Mouse (Mus musculus): Measurements from ENCODE around the gene Psenen. TPM values are rescaled to one million over a fixed set of nuclear protein-coding genes. Genes with fewer than 3 reads are reported as not detected.

Gene Psenen
- total and polyA plus RNA-seq, 2 experiments from 2014 or later, result 90.4 to 154 TPM

DNA sequence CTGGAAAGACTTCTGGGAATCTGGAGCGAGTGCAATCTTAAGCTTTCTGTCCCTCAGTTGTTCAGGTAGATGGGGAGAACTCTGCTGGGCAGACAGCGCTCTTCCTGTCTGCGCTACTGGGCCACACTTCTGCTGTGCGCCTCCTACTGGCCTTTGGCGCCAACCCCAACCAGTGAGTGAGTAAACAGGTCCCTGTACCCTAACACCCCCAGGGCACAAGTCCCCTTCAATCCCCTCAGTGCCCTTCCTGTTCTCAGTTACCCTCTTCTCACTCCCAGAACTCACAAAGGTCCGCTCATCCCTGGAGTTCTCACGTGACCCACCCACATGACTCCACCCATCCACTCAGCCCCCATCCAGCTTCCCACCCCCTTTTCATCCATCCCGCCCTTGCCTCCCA is 45.1 kb downstream of the Psenen start:
- no peak overlapping the region for H3K9ac ChIP-seq (replicated peaks; ENCODE audit: low read length)

DNA sequence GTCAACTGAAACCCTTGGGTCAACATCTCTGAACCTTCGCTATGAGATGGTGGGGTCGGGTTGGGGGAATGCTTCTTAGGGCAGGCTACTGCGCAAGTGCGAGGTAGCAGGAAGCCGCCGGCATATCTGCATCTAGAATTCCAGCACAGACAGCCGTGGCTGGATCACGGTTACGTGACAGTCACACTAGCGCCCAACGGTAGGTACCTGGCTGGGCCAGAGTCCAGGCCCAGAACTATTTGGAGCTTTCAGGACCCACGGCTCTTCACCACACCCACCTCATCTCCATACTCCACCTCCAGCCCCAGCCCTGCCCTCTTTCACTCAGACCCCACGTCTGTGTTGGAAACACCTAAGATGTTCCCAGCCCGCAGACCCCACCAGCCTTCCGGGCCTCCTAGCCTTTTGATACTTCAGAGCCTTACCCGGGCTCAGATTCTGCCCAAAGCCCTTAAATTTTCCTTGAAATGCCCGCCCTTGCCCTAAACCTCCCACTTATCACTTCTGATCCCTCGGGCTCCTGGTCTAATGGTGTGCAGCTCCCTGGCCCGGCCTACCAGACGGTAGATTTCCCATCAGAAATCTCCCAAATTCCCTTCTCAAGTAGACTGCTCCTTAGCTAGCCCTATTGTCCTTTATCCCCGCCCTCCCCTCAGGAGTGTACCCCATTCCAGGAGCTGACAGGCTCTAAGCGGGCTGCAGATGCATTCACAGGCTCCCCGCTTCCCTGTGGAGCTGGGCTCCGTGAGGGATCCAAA is 48.2 kb downstream of the Psenen start:
- H3K27me3 ChIP-seq (ENCODE audit: insufficient read depth, low read length), result no peaks in the 10 kb centered on the region
- 60% methylated on average over 24 of the region's 24 CpGs for WGBS
- no peak overlapping the region for H3K4me2 ChIP-seq (ENCODE audit: low read depth, low read length)
- no peaks in the 10 kb centered on the region for H3K9me3 ChIP-seq (ENCODE audit: low read length)
- H3K4me1 ChIP-seq (ENCODE audit: insufficient read depth, low read length), result 0 out of 2 replicates have a peak, but pooled peaks cover 2% of the 10 kb centered on the region
- H3K36me3 ChIP-seq (ENCODE audit: insufficient read depth, low read length), result no peaks in the 10 kb centered on the region
- no peak overlapping the region for H3K9ac ChIP-seq (replicated peaks; ENCODE audit: low read length)
- H3K27ac ChIP-seq, result no peak overlapping the region
- no peak for ATAC-seq
- H3K4me3 ChIP-seq (ENCODE audit: low read length), result no peak overlapping the region
- DNase-seq (ENCODE audit: low spot score), result no peak
- TF ChIP-seq CTCF (IDR thresholded peaks at IDR 0.05; ENCODE audit: low read depth), result no peak

More for the DNA sequence above, 45.1 kb downstream of the Psenen start:
- H3K4me1 ChIP-seq (ENCODE audit: insufficient read depth, low read length), result 0 out of 2 replicates have a peak, but pooled peaks cover 4% of the 10 kb centered on the region
- 49% methylated on average over 8 of the region's 8 CpGs for WGBS
- no peak overlapping the region for H3K27ac ChIP-seq
- H3K36me3 ChIP-seq (ENCODE audit: insufficient read depth, low read length), result 0 out of 2 replicates have a peak, but pooled peaks cover 2% of the 10 kb centered on the region
- ATAC-seq (no peak), DNase-seq (ENCODE audit: low spot score) (no peak)
- no peak overlapping the region for H3K4me2 ChIP-seq (ENCODE audit: low read depth, low read length)
- H3K4me3 ChIP-seq (ENCODE audit: low read length), result no peak overlapping the region
- no peaks in the 10 kb centered on the region for H3K27me3 ChIP-seq (ENCODE audit: insufficient read depth, low read length)
- TF ChIP-seq CTCF (IDR thresholded peaks at IDR 0.05; ENCODE audit: low read depth), result 0 out of 2 replicates have a peak, but pooled peaks have one; percentile 10
- no peaks in the 10 kb centered on the region for H3K9me3 ChIP-seq (ENCODE audit: low read length)

Small RNA genes within 50 kb of the gene (microRNA-seq; reads per million reads assigned to microRNA genes)
- gene Gm38670 (0 to 2.1 reads per million in 2 experiments), gene Mir3569 (0.36 to 0.71 reads per million in 2 experiments)

Other genes starting within 250 kb of the Psenen start
Only the 30 nearest of the 33 such genes appear.
- gene Lrfn3, start 200.9 kb downstream of the Psenen start, total RNA-seq (2014; rRNA removed), result 45.9 and 47.4 TPM in 2 replicates
- gene Lrfn3, start 200.9 kb downstream of the Psenen start, polyA plus RNA-seq (2015; fragmentation: Nextera tagmentation; extraction: Ambion mirVana), result 17.5 and 18.1 TPM in 2 replicates
- 37.3 and 59.9 TPM in 2 replicates for gene Tyrobp, start 149.9 kb downstream of the Psenen start, total RNA-seq (2014; rRNA removed)
- 50.3 and 56.1 TPM in 2 replicates for gene Tyrobp, start 149.9 kb downstream of the Psenen start, polyA plus RNA-seq (2015; fragmentation: Nextera tagmentation; extraction: Ambion mirVana)
- gene Hcst, start 143.8 kb downstream of the Psenen start, total RNA-seq (2014; rRNA removed), result not detected in 2 replicates
- 0.84 and 1.0 TPM in 2 replicates for gene Hcst, start 143.8 kb downstream of the Psenen start, polyA plus RNA-seq (2015; fragmentation: Nextera tagmentation; extraction: Ambion mirVana)
- gene Nfkbid, start 141.9 kb downstream of the Psenen start, total RNA-seq (2014; rRNA removed), result 1.9 and 3.7 TPM in 2 replicates
- gene Nfkbid, start 141.9 kb downstream of the Psenen start, polyA plus RNA-seq (2015; fragmentation: Nextera tagmentation; extraction: Ambion mirVana), result 2.1 TPM in 2 replicates
- gene Aplp1, start 118.1 kb downstream of the Psenen start, total RNA-seq (2014; rRNA removed), result 840 and 852 TPM in 2 replicates
- gene Aplp1, start 118.1 kb downstream of the Psenen start, polyA plus RNA-seq (2015; fragmentation: Nextera tagmentation; extraction: Ambion mirVana), result 617 and 682 TPM in 2 replicates
- 10.7 and 14.7 TPM in 2 replicates for gene Kirrel2, start 105.9 kb downstream of the Psenen start, total RNA-seq (2014; rRNA removed)
- gene Kirrel2, start 105.9 kb downstream of the Psenen start, polyA plus RNA-seq (2015; fragmentation: Nextera tagmentation; extraction: Ambion mirVana), result 4.4 and 5.8 TPM in 2 replicates
- gene Nphs1, start 105.3 kb downstream of the Psenen start, total RNA-seq (2014; rRNA removed), result 2.3 and 2.4 TPM in 2 replicates
- 0.50 and 1.0 TPM in 2 replicates for gene Nphs1, start 105.3 kb downstream of the Psenen start, polyA plus RNA-seq (2015; fragmentation: Nextera tagmentation; extraction: Ambion mirVana)
- not detected in 2 replicates for gene Prodh2, start 70.0 kb downstream of the Psenen start, total RNA-seq (2014; rRNA removed)
- gene Prodh2, start 70.0 kb downstream of the Psenen start, polyA plus RNA-seq (2015; fragmentation: Nextera tagmentation; extraction: Ambion mirVana), result 0.24 TPM in 1 of 2 replicates, not detected in the other
- gene Arhgap33, start 28.6 kb downstream of the Psenen start, total RNA-seq (2014; rRNA removed), result 55.7 and 59.7 TPM in 2 replicates
- gene Arhgap33, start 28.6 kb downstream of the Psenen start, polyA plus RNA-seq (2015; fragmentation: Nextera tagmentation; extraction: Ambion mirVana), result 64.8 and 73.1 TPM in 2 replicates
- 5.6 and 6.4 TPM in 2 replicates for gene Hspb6, start 11.4 kb downstream of the Psenen start, total RNA-seq (2014; rRNA removed)
- gene Hspb6, start 11.4 kb downstream of the Psenen start, polyA plus RNA-seq (2015; fragmentation: Nextera tagmentation; extraction: Ambion mirVana), result 15.8 and 16.3 TPM in 2 replicates
- gene Proser3, start 11.3 kb downstream of the Psenen start, total RNA-seq (2014; rRNA removed), result 13.1 and 14.0 TPM in 2 replicates
- 3.0 and 3.1 TPM in 2 replicates for gene Proser3, start 11.3 kb downstream of the Psenen start, polyA plus RNA-seq (2015; fragmentation: Nextera tagmentation; extraction: Ambion mirVana)
- gene Lin37, start 3.8 kb downstream of the Psenen start, total RNA-seq (2014; rRNA removed), result 14.3 and 21.0 TPM in 2 replicates
- 45.0 and 48.0 TPM in 2 replicates for gene Lin37, start 3.8 kb downstream of the Psenen start, polyA plus RNA-seq (2015; fragmentation: Nextera tagmentation; extraction: Ambion mirVana)
- gene U2af1l4, start 326 bp downstream of the Psenen start, total RNA-seq (2014; rRNA removed), result 41.7 and 53.4 TPM in 2 replicates
- 103 and 104 TPM in 2 replicates for gene U2af1l4, start 326 bp downstream of the Psenen start, polyA plus RNA-seq (2015; fragmentation: Nextera tagmentation; extraction: Ambion mirVana)
- 2.9 and 3.7 TPM in 2 replicates for gene Gm49396, start 283 bp downstream of the Psenen start, total RNA-seq (2014; rRNA removed)
- gene Gm49396, start 283 bp downstream of the Psenen start, polyA plus RNA-seq (2015; fragmentation: Nextera tagmentation; extraction: Ambion mirVana), result 6.4 and 7.0 TPM in 2 replicates
- 5.6 TPM in 1 of 2 replicates, not detected in the other for gene Igflr1, start 1.8 kb upstream of the Psenen start, total RNA-seq (2014; rRNA removed)
- 2.6 and 3.4 TPM in 2 replicates for gene Igflr1, start 1.8 kb upstream of the Psenen start, polyA plus RNA-seq (2015; fragmentation: Nextera tagmentation; extraction: Ambion mirVana)
- gene Kmt2b, start 25.1 kb upstream of the Psenen start, total RNA-seq (2014; rRNA removed), result 27.1 and 36.7 TPM in 2 replicates
- gene Kmt2b, start 25.1 kb upstream of the Psenen start, polyA plus RNA-seq (2015; fragmentation: Nextera tagmentation; extraction: Ambion mirVana), result 6.7 and 7.1 TPM in 2 replicates
- gene Zbtb32, start 35.3 kb upstream of the Psenen start, total RNA-seq (2014; rRNA removed), result not detected in 2 replicates
- 0.18 and 0.23 TPM in 2 replicates for gene Zbtb32, start 35.3 kb upstream of the Psenen start, polyA plus RNA-seq (2015; fragmentation: Nextera tagmentation; extraction: Ambion mirVana)
- 0.14 and 0.99 TPM in 2 replicates for gene Upk1a, start 49.2 kb upstream of the Psenen start, total RNA-seq (2014; rRNA removed)
- 0.62 and 0.99 TPM in 2 replicates for gene Upk1a, start 49.2 kb upstream of the Psenen start, polyA plus RNA-seq (2015; fragmentation: Nextera tagmentation; extraction: Ambion mirVana)
- 352 and 389 TPM in 2 replicates for gene Cox6b1, start 62.5 kb upstream of the Psenen start, total RNA-seq (2014; rRNA removed)
- 1,552 and 1,572 TPM in 2 replicates for gene Cox6b1, start 62.5 kb upstream of the Psenen start, polyA plus RNA-seq (2015; fragmentation: Nextera tagmentation; extraction: Ambion mirVana)
- gene Etv2, start 72.2 kb upstream of the Psenen start, total RNA-seq (2014; rRNA removed), result not detected in 2 replicates
- not detected in 2 replicates for gene Etv2, start 72.2 kb upstream of the Psenen start, polyA plus RNA-seq (2015; fragmentation: Nextera tagmentation; extraction: Ambion mirVana)
- 162 and 169 TPM in 2 replicates for gene Rbm42, start 86.7 kb upstream of the Psenen start, total RNA-seq (2014; rRNA removed)
- gene Rbm42, start 86.7 kb upstream of the Psenen start, polyA plus RNA-seq (2015; fragmentation: Nextera tagmentation; extraction: Ambion mirVana), result 116 and 118 TPM in 2 replicates
- 22.2 and 24.1 TPM in 2 replicates for gene Haus5, start 101.4 kb upstream of the Psenen start, total RNA-seq (2014; rRNA removed)
- 19.9 and 25.8 TPM in 2 replicates for gene Haus5, start 101.4 kb upstream of the Psenen start, polyA plus RNA-seq (2015; fragmentation: Nextera tagmentation; extraction: Ambion mirVana)
- gene Pmis2, start 108.0 kb upstream of the Psenen start, total RNA-seq (2014; rRNA removed), result not detected in 2 replicates
- gene Pmis2, start 108.0 kb upstream of the Psenen start, polyA plus RNA-seq (2015; fragmentation: Nextera tagmentation; extraction: Ambion mirVana), result not detected in 2 replicates
- gene 2200002J24Rik, start 135.3 kb upstream of the Psenen start, total RNA-seq (2014; rRNA removed), result not detected in 2 replicates
- gene 2200002J24Rik, start 135.3 kb upstream of the Psenen start, polyA plus RNA-seq (2015; fragmentation: Nextera tagmentation; extraction: Ambion mirVana), result 0.55 TPM in 1 of 2 replicates, not detected in the other
- 2.0 and 5.3 TPM in 2 replicates for gene Atp4a, start 148.6 kb upstream of the Psenen start, total RNA-seq (2014; rRNA removed)
- gene Atp4a, start 148.6 kb upstream of the Psenen start, polyA plus RNA-seq (2015; fragmentation: Nextera tagmentation; extraction: Ambion mirVana), result 4.2 and 6.0 TPM in 2 replicates
- gene Tmem147, start 165.9 kb upstream of the Psenen start, total RNA-seq (2014; rRNA removed), result 195 and 238 TPM in 2 replicates
- 338 and 342 TPM in 2 replicates for gene Tmem147, start 165.9 kb upstream of the Psenen start, polyA plus RNA-seq (2015; fragmentation: Nextera tagmentation; extraction: Ambion mirVana)
- gene Gapdhs, start 180.1 kb upstream of the Psenen start, total RNA-seq (2014; rRNA removed), result not detected in 2 replicates
- 0.32 and 0.69 TPM in 2 replicates for gene Gapdhs, start 180.1 kb upstream of the Psenen start, polyA plus RNA-seq (2015; fragmentation: Nextera tagmentation; extraction: Ambion mirVana)
- gene Sbsn, start 187.8 kb upstream of the Psenen start, total RNA-seq (2014; rRNA removed), result 0.84 and 4.2 TPM in 2 replicates
- 2.9 and 3.0 TPM in 2 replicates for gene Sbsn, start 187.8 kb upstream of the Psenen start, polyA plus RNA-seq (2015; fragmentation: Nextera tagmentation; extraction: Ambion mirVana)
- 1.4 and 2.1 TPM in 2 replicates for gene Dmkn, start 200.1 kb upstream of the Psenen start, total RNA-seq (2014; rRNA removed)
- gene Dmkn, start 200.1 kb upstream of the Psenen start, polyA plus RNA-seq (2015; fragmentation: Nextera tagmentation; extraction: Ambion mirVana), result 3.9 and 5.8 TPM in 2 replicates
- not detected in 2 replicates for gene Krtdap, start 224.3 kb upstream of the Psenen start, total RNA-seq (2014; rRNA removed)
- gene Krtdap, start 224.3 kb upstream of the Psenen start, polyA plus RNA-seq (2015; fragmentation: Nextera tagmentation; extraction: Ambion mirVana), result 0.66 and 1.8 TPM in 2 replicates